ENCODE assay signal across 11 mouse cellular contexts in genomic region chr7:74376397-74377044, GRCm38 (mm10).
DNase-seq lines count a peak whose midpoint lies in the region; ATAC-seq and TF ChIP-seq lines count a peak whose summit lies in the region.
"Had no signal": no experiment of that assay in that cellular context is flagged by ENCODE, and none has a peak within 500 bp of the region (broad histone marks: within the 10 kb centered on the region; RNA-seq: fewer than 3 reads in every experiment).

No protein-coding gene starts in this region.

- TF ChIP-seq CTCF in layer of hippocampus, adult 2 months (conservative IDR thresholded peaks at IDR 0.05), result no peak

- no peak overlapping the region for H3K27ac ChIP-seq in layer of hippocampus, adult 2 months
- H3K27ac ChIP-seq: forebrain, embryonic 13.5 days had no signal

- ATAC-seq in erythroid progenitor cell, adult 5-6 weeks (replicated peaks; ENCODE audit: low FRiP score, poor library complexity, severe bottlenecking), result no peak
- ATAC-seq: forebrain, embryonic 13.5 days had no signal

- DNase-seq in adrenal gland, adult 2 months, result peak; percentile 65
- DNase-seq in adrenal gland, postnatal 25 days, result no peak
- DNase-seq in layer of hippocampus, adult 2 months (ENCODE audit: low spot score in 2 of 2), result peak; percentile 52 to 69
- no peak for DNase-seq in layer of hippocampus, postnatal 25 days (ENCODE audit: extremely low spot score in 1 of 2, low spot score in 1 of 2)
- DNase-seq in frontal cortex, postnatal 36 days (ENCODE audit: low spot score in 2 of 2), result peak; percentile 55 to 62
- DNase-seq in right cerebral cortex, adult 2 months (ENCODE audit: low spot score in 2 of 2), result peak; percentile 52 to 70
- DNase-seq in T-cell, adult 2 months (ENCODE audit: low spot score), result no peak
- DNase-seq: cerebellum, adult 9-10 months; lung, postnatal 14 days had no signal

- no peak overlapping the region for H3K4me3 ChIP-seq in layer of hippocampus, adult 2 months
- H3K4me3 ChIP-seq: forebrain, embryonic 13.5 days had no signal

Comparison
In these comparisons a context has a peak if more than half of its experiments do, and no peak if none do; other contexts are left out.
1. DNase-seq: peak in adrenal gland, adult 2 months (single experiment), layer of hippocampus, adult 2 months (2 of 2), frontal cortex, postnatal 36 days (2 of 2) and right cerebral cortex, adult 2 months (2 of 2); none in adrenal gland, postnatal 25 days (single experiment), layer of hippocampus, postnatal 25 days (0 of 2) and T-cell, adult 2 months (single experiment).